Mouse (Mus musculus): ENCODE data around the gene Foxp1. TPM values are rescaled to one million over a fixed set of nuclear protein-coding genes. Genes with fewer than 3 reads are reported as not detected.

The Foxp1 gene
- total RNA-seq, 1 experiment from 2014 or later, result 77.4 TPM

DNA sequence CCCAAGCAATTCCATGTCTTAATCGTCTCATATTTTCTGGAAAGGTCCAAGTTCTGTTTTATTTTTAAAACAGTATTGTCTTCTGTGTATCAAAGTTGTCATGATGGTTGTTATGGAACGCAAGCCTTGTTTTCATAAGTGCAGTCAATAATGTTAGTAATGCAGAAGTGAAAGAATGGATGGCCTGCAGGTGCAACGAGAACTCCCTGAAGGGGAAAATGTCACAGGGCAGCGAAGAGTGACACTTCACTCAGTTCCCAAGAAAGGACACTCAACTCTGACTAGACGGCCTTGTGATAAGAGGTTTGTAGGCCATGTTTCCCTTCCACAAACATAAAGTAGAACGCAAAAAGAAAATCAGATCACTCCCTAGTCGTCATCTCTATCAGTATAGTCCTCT, 469.4 kb downstream of the Foxp1 start:
- peak; percentile 17; the same call in 1 of the 2 replicates for ATAC-seq (replicated peaks; ENCODE audit: low read depth, poor library complexity, severe bottlenecking)

DNA sequence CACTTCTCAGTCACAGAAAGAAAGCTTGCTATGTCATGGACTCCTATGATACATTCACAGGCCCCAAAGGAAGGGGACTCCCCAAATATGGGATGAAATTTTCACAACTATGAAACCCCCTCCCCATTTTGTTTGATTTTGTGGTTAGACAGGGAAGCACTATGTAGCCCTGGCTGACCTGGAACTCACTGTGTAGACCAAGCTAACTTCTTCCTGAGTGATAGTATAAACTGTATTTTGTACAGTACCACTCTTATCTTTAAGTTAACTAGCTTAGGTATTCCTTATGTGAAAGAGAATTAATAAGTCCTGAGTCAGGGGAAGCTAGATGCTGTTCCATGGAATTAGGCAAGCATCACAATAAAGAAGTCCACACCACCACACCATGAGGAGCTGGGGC, 470.8 kb downstream of the Foxp1 start:
- no peak for ATAC-seq (replicated peaks; ENCODE audit: low read depth, poor library complexity, severe bottlenecking)

DNA sequence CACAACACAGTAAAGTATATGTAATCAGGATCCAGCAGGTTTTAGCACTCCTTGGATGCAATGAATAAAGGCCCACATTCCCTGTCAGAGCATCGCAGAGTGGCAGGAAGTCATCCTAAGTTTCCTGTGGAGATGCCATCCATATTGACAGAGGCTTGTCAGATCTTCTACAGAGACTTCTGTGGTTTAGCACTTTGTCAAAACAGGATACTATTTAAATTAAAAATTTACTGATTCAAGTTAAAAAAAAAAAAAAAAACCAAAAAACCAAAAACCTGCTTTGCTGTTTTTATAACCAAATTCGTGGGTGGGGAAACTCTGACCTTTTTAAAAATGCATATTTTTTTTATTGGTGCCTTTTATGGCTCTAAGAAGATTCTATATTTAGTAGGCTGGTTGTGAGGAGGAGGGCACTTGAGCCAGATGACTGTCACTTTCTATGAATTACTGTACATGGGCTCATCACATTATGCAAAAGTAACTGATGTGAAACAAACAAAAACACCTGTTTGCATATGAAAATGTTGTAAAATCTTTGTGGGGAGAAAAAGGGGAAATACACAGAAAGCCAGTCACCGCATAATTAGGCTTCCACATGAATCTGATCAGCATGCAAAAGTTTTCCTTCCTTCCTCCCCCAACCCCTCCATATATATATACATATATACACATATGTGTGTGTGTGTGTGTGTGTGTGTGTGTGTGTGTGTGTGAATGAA, 472.1 kb downstream of the Foxp1 start:
- ATAC-seq (replicated peaks; ENCODE audit: low read depth, poor library complexity, severe bottlenecking), result peak; percentile 43; the same call in 1 of the 2 replicates

DNA sequence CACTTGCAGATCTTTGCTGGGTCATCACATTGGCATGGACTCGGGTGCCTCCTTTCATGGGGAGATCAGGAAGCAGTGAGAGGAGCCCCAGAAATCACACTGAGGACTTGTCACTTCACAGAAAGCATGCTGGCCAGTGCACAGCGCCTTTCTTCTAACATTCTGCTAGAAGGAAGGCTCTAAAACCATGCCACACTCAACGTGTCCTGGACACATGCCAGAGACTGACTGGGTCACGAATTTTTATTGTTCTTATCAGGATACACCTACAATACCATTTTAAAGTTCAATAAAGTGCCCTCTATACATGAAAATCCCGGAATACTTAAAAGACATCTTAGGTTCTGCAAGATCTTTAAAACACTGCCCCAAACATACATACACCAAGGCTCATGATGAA, 475.2 kb downstream of the Foxp1 start:
- no peak for ATAC-seq (replicated peaks; ENCODE audit: low read depth, poor library complexity, severe bottlenecking)

DNA sequence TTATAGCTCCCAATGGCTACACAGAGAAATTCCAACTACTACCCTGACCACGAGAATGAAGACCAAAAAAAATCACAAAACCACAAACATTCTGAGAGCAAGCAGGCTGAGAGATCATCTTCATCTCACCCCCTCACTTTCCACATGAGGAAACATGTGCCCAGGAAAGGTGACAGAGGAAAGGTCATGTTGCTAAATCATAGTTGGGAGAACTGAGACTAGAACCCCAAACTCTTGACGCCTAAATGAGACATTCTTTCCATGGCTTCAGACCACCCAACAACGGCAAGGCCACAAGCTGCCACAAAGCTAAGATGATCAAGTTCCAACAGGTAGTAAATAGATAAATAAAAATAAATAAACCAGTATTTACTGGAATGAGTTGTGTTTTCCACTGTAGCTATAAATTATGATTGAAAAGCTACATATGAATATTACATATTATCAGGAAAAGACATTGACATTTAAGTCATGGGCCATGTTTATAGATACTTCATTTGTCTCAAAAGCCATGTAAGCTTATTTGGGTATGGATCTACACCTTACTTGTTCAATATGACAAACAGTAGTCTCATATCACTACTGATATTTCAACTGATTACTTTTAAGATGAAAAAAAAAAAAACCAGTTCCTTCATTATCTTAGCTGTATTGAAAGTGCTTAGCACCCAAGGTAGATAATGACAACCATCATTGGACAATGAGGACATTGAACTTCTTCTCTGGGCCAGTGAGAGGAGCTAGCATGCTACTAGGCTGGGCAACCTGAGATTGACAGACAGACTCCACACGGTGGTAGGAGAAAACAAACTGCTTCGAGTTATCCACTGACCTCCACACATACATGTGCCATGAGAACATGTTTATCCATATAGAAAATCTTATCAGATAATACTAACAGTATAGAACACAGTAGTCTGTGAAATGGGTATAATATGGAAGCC, 476.4 kb downstream of the Foxp1 start:
- ATAC-seq (replicated peaks; ENCODE audit: low read depth, poor library complexity, severe bottlenecking), result no peak

DNA sequence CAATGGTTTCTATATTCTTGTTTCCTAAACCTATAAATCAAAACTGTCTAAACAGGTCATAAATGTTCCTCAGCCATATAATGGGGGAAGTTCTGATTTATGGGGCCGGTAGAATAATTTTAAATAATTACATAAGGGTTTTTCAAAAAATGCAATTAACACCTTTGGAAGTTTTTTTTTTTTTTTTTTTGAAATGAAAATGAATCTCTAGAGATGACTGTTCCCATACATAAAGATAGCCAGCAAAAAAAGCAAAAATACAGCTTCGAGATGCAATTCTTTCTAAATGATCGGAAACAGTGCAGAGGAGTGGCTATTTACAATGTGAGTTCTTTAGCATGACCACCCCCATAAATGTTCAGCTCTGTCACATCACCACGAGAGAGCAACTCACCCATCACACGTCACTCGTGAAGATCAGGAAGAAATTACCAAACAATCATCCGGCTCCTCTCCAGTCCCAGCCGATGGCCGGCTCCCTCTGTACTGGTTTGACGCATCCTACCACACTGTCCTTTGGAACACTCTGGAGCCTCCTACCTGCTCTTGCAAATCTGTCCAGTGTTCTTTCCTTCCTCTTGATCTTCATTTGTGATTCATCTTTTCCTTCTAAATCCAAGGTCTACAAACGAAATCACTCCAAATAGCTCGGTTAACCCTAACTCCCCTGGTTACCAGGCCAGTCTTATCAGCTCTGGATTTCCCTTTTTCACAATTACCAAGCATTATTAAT, 478.4 kb downstream of the Foxp1 start:
- ATAC-seq (replicated peaks; ENCODE audit: low read depth, poor library complexity, severe bottlenecking), result no peak

DNA sequence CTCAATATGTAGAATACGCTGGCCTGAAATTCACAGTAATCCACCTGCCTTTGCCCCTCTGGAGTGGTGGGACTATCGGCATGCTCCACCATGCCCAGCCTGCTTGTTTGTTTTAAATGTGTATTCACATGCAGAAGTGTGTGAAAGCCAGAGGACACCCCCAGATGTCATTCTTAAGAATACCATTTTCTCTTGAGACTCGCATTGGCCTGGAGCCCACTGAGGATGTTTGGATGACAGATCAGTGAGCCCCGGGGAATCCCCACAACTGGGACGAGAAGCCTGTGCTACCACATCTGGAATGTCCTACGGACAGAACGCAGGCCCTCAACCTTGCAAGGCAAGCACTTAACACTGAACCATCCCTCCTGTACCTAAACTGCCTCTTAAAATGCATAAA, 479.3 kb downstream of the Foxp1 start:
- no peak for ATAC-seq (replicated peaks; ENCODE audit: low read depth, poor library complexity, severe bottlenecking)

DNA sequence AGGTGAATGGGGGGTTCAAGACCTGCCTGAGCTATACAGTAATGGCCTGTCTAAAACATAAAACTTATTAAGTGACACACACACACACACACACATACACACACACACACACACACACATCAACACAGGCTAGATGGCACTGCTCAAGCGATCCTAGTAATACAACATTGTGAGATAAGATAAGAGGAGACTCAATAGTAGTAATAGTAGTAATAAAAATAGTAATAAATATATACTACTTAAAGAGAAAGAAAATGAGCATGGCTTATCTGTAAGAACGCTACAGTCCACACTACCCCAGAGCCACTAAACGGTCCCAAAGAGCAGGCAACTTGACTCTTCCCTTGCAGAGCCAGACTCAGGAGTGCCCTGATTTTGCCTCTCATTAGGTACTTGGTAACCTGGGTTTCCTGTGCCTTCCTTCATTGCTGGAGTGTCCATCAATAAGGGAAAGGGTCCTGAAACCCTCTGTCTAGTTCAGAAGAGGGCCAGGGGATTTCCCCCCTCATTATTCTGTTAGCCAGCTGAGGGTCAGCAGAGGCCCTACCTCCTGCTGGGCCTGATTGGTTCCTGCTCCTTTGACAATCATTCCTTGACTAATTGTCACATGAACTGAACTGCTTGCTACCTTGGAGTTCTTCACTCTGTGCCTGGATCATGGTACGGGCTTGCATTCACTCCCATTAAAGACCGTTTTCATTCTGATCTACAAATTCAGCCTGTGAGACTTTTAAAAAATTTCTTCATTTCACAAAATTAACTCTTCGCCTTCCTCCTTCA, 480.2 kb downstream of the Foxp1 start:
- ATAC-seq (replicated peaks; ENCODE audit: low read depth, poor library complexity, severe bottlenecking), result no peak

DNA sequence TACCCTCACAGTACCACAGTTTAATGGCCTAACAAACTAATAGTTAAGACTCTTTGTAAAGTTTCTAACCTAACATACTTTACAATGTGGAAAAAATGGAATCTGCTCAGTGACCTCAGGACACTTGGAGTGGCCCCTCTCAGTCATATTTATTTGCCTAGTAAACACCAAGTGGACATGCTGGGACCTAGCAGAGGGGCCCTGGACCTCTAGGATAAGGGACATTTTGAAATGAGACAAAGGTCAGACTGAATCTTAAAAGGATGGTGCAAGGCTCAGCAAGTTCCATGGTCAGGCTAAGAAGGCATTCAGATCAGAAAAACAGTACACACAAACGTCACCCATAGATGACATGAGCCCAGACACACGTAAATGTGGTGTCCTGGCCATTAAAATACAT, 483.5 kb downstream of the Foxp1 start:
- ATAC-seq (replicated peaks; ENCODE audit: low read depth, poor library complexity, severe bottlenecking), result no peak

DNA sequence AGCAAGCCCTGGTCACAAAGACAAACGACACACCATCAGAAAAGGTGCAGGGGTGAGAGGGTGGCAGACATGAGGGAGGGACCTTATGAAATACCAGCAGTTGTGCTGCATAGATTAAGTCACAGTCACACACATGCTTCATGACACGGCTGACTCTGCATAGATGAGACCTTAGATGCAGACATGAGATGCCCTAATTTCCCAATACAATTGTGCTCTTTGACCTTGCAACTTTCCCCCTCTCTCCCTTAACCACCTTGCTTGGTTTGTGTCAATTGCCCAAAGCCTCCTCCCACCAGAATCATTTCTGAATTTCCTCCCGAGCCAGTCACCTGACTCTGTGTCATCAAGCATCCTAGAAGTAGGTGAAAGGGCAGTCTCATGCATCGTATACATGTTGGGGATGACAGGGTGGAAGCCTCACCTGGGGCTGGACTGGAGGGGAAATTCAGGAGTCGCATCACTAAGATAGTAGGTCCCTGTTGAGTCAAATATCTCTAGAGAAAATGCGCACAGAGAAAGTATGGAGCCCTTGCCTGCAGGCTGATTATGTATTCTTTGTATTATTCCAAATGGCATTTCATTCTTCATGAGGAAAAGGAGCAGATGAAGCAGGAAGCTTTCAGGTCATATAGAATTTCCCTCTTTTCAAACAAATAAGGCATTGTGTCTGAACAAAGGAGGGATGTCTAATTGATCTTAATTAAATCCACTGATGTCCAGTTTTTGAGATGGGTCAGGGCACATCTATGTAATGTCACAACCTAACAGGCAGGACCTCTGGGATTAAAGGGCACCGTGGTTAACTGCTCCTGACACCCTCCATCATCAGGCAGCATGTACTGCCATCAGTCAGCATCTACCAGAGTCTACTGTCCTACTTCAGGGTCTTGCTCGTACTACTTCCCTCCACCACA, 486.8 kb downstream of the Foxp1 start:
- no peak for ATAC-seq (replicated peaks; ENCODE audit: low read depth, poor library complexity, severe bottlenecking)

DNA sequence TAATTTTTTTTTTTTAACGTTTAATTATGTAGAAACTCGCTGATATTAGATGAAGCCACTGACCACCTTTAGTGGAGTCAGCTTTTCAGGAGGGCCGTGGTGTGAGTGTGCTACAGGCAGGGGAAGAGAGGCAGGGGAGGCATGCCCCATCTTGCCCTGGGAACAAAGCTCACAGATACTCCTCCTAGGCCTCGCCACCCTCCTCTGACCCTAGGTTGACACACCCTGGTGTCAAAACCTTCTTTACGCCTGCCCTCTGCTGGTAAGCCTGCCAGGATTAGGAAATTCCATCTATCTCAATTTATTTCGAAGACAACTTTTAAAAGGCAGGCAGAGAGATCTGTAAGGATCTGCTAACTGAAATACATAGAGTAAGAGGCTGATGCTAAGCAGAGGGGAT, 489.5 kb downstream of the Foxp1 start:
- ATAC-seq (replicated peaks; ENCODE audit: low read depth, poor library complexity, severe bottlenecking), result no peak

DNA sequence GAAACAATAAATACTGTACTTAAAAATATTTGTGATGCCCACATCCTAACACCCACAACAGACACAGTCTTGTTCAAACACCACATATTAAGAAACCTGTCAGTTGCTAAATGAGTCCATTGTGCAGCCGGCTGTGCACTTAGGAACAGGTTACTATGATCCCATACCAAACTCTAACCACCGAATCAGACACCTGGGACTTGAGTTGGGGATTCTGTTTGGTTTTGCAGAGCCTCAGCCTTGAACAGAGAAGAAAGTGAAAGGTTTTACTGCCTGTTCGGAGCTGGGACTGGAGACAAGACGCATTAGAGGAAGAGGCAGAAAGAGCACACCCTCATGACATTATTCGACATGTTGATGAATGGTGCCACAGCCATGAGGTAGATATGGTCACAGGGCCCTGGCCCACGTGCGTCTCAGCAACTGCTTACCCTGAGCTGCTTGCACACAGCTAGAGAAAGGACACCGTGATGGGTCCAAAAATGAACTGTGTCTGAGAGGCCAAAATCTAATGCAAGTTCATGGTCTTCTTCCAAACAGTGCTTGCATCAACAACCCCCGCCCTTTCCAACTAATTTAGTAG, 491.1 kb downstream of the Foxp1 start:
- ATAC-seq (replicated peaks; ENCODE audit: low read depth, poor library complexity, severe bottlenecking), result no peak

DNA sequence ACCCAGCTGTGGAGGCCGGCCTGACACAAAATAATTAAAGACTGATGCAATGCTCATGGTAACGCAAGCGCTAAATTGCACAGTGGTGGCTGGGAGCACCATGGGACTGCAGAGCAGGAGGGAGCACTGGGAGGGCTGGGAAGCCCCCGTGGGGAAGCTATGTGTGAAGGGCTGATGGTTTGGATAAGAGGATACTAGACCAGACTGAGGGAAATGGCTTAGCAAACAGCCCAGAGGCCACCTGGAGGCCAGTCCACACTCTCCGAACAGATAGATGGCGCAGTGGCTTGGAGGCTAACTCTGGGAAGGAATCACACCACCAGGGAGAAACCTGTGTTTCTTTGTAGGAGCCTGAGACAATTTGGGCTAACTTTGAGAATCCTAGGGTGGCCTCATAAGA, 492.3 kb downstream of the Foxp1 start:
- ATAC-seq (replicated peaks; ENCODE audit: low read depth, poor library complexity, severe bottlenecking), result no peak

DNA sequence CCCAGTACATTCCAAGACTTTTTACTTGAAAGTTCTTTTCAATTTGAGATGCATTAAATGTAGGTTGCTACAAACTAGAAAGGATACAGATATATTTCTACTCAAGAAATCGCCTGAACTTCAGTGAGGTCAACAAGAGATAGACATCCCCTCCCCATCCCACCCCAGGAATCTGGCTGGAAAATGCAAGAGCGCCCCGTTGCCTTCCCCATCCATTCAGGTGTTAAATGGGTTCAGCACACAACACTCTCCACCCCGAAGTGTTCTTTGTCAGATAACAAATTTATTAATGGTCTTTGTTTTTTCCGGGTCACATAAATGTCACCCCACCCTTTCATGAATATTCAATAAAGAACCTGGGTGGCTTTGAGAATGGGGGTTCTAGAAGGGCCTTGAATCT, 493.1 kb downstream of the Foxp1 start:
- ATAC-seq (replicated peaks; ENCODE audit: low read depth, poor library complexity, severe bottlenecking), result no peak

DNA sequence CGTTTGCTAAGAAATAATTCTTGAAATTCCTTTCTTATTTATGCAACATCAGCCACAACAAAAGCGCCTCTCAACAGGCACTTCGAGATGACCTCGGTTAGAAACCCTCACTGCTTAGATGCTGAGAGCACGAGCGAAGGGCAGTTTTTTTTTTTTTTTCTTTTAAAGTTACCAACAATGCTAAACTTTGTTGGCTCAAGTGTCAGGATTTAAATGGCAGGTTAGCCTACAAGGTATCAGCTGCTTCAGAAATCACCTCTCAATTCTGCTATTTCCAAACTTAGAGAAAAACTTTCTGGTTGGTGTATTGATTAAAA, 493.6 kb downstream of the Foxp1 start:
- ATAC-seq (replicated peaks; ENCODE audit: low read depth, poor library complexity, severe bottlenecking), result no peak

DNA sequence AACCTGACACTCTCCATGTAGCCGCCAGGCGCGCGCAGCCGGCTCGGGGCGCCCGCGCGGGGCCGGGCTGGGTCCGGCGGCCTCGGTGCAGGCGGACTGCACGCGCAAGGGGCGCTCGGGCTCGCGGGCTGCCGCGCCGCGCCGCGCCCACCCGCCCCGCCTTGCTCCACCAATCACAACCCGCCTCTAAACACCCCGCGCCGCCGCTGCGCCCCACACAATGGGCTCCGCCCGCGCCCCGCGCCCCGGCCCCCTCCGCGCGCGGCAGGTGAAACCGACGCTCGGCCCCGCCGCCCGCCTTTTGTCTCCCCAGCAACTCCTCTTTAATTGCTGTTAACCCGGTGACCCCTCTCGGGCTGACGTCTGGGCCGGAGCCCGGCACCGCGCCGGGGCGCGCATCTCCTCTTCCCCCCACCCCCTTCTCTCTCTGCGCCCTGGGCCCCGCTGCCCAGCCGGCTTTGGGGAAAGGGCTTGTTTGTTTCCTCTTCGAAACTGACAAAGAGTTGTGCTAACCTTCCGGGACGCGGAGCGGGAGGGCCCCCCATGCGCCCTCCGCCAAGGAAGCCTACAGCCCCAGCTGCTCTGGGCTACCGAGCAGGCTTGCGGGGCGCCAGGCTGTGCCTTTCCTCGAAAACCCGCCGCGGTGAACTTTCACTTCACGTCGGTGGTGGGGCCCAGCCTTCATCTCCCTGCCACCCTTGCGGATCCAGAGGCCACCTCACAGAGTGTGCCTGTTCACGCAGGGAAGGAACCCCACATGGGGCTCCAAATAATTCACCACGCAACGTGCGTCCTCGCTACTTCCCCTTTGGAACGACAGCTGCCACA, 494.1 kb downstream of the Foxp1 start:
- ATAC-seq (replicated peaks; ENCODE audit: low read depth, poor library complexity, severe bottlenecking), result peak; percentile 29

DNA sequence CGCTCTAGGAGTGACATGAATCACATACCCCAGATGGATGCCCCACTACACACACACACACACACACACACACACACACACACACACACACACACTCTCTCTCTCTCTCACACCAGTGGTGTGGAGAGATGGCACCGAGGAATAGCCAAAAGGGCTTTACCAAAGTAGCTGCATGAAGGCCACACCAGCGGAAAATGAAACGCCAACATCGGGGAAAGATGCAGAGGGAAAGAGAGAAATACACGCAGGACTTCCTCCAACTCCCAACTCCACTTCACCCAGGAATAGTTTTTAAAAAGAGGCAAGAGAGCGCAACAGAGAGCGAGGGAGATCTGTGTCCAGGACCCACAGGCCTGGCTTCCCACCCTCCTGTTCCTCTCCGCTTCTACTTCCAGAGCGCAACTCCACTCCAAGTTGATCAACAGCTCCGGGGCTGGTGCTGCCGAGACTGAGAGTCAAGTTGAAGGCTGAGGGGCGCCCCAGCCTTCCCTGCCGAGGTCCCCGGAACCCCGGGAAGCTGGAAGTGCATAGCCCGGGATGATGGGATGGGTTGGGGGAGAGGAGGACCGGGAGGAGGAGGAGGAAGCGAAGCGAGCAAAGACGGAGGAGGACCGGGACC, 494.9 kb downstream of the Foxp1 start:
- ATAC-seq (replicated peaks; ENCODE audit: low read depth, poor library complexity, severe bottlenecking), result no peak

Data from common myeloid progenitor, adult 5-6 weeks (primary cell).